Mouse (Mus musculus) liver, embryonic 15.5 days (tissue): ENCODE data around the gene Prpf38b. TPM values are rescaled to one million over a fixed set of nuclear protein-coding genes. Genes with fewer than 3 reads are reported as not detected.

ENCODE experiments used
- ATAC-seq: fragments of 200-750 bp; cut with Nextera tagmentation; 2 replicates; pipeline ENCODE4 v1.8.0; 2017; ENCODE audit warnings: moderate number of reproducible peaks, mild to moderate bottlenecking, moderate library complexity; ENCODE audit not compliant: insufficient read depth
- H3K27ac ChIP-seq: fragments of 300-500 bp; sonication (generic); replicated peaks from 2 replicates; pipeline ENCODE4 v1.5.1; 2015; ENCODE audit warnings: mild to moderate bottlenecking, inconsistent platforms
- H3K27me3 ChIP-seq: fragments of 300-500 bp; sonication (generic); 2 replicates; pipeline ENCODE4 v1.6.1; 2015; ENCODE audit warnings: mild to moderate bottlenecking, inconsistent platforms
- H3K36me3 ChIP-seq: fragments of 300-500 bp; sonication (generic); replicated peaks from 2 replicates; pipeline ENCODE4 v1.6.1; 2015; ENCODE audit warnings: moderate library complexity, mild to moderate bottlenecking, inconsistent platforms
- H3K4me1 ChIP-seq: fragments of 300-500 bp; sonication (generic); replicated peaks from 2 replicates; pipeline ENCODE4 v1.6.1; 2015; ENCODE audit warnings: inconsistent platforms
- H3K4me2 ChIP-seq: fragments of 300-500 bp; sonication (generic); 2 replicates; pipeline ENCODE4 v1.6.1; 2015; ENCODE audit warnings: moderate library complexity, mild to moderate bottlenecking, inconsistent platforms
- H3K4me3 ChIP-seq: fragments of 300-500 bp; sonication (generic); replicated peaks from 2 replicates; pipeline ENCODE4 v1.5.1; 2015; ENCODE audit warnings: mild to moderate bottlenecking, inconsistent platforms
- H3K9ac ChIP-seq: fragments of 300-500 bp; sonication (generic); 2 replicates; pipeline ENCODE4 v1.6.1; 2015; ENCODE audit warnings: moderate library complexity, mild to moderate bottlenecking, inconsistent platforms
- H3K9me3 ChIP-seq: fragments of 300-500 bp; sonication (generic); replicated peaks from 2 replicates; pipeline ENCODE4 v1.6.1; 2016; ENCODE audit warnings: inconsistent platforms
- WGBS: fragments of 180-500 bp; shearing (Covaris S2); methylation state at CpG from one replicate; pipeline ENCODE4 v1.1.7; 2015; ENCODE audit warnings: mixed read lengths; ENCODE audit not compliant: insufficient replicate concordance; 5-methylcytosine and 5-hydroxymethylcytosine counted together
- polyA plus RNA-seq: library from polyadenylated mRNA; unstranded; fragments of >200 nt; fragmentation: Nextera tagmentation; extraction: Ambion mirVana; gene quantifications from 2 replicates; pipeline ENCODE4 v1.2.1, GENCODE M21; 2015

Gene Prpf38b
- polyA plus RNA-seq, 1 experiment from 2014 or later, result 26.3 TPM

GRCm38 (mm10) chr3:108857714-108858113, 53.8 kb downstream of the Prpf38b start:
- Histone ChIP-seq H3K9me3 (no peaks in the 10 kb centered on the region), H3K9ac (no peak overlapping the region), H3K27ac (no peak overlapping the region), H3K27me3 (no peaks in the 10 kb centered on the region), H3K4me1 (0 out of 2 replicates have a peak, but pooled peaks cover 4% of the 10 kb centered on the region), H3K4me3 (no peak overlapping the region), H3K36me3 (no peaks in the 10 kb centered on the region), H3K4me2 (no peak overlapping the region)
- no peak for ATAC-seq
- WGBS, result 33% methylated on average over 1 of the region's 1 CpGs

- no peak for ATAC-seq
- 0 out of 2 replicates have a peak, but pooled peaks cover 4% of the 10 kb centered on the region for H3K4me1 ChIP-seq
- WGBS, result 37% methylated on average over 3 of the region's 3 CpGs
Observed at GRCm38 (mm10) chr3:108857124-108857470, 54.4 kb downstream of the Prpf38b start.

DNA sequence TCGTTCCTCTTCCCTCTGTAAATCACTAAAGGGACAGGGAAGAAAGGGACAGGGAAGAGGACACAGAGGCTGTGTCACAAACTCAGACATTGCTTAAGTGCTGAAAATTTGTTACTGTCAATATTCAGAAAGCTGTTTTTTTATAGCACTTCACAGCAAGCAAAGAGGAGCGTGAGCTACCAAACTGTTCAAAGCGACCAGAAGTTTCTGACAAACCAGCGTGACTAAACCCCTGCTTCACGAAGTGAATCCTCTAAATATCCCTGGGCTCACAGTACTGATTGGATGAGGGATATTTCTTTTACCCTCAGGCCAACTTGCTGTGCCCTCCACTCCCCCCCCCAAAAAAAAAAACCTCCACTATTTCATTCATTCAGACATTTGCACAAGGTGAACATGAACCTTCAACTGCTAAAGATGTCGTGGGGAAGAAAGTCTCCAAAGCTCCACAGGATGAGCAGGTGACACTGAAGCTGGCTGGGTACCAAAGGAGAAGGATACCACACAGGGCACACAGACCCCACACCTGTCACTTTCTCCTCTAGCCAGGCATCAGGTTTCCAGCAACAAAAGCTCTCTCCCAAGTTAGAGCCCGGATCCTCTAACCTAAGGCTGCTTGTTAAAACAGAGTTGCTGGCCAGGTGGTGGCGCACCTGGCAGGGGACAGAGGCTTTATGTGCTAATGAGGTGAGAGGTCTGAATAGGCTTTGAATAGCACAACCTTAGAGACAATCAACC, 55.0 kb downstream of the Prpf38b start:
- 63% methylated on average over 8 of the region's 8 CpGs for WGBS
- no peak for ATAC-seq
- H3K27ac ChIP-seq, result no peak overlapping the region

More at GRCm38 (mm10) chr3:108857124-108857470, 54.4 kb downstream of the Prpf38b start:
- H3K4me2 ChIP-seq, result no peak overlapping the region
- no peaks in the 10 kb centered on the region for H3K36me3 ChIP-seq
- no peak overlapping the region for H3K27ac ChIP-seq
- no peak overlapping the region for H3K4me3 ChIP-seq
- H3K9me3 ChIP-seq, result no peaks in the 10 kb centered on the region
- H3K9ac ChIP-seq, result no peak overlapping the region
- no peaks in the 10 kb centered on the region for H3K27me3 ChIP-seq

GRCm38 (mm10) chr3:108855864-108856263, 55.7 kb downstream of the Prpf38b start:
- Histone ChIP-seq H3K27ac (no peak overlapping the region), H3K27me3 (no peaks in the 10 kb centered on the region), H3K36me3 (no peaks in the 10 kb centered on the region), H3K9ac (no peak overlapping the region), H3K4me3 (no peak overlapping the region), H3K4me2 (no peak overlapping the region), H3K4me1 (0 out of 2 replicates have a peak, but pooled peaks cover 6% of the 10 kb centered on the region), H3K9me3 (no peaks in the 10 kb centered on the region)
- no peak for ATAC-seq
- 58% methylated on average over 10 of the region's 10 CpGs for WGBS

More for the DNA sequence above, 55.0 kb downstream of the Prpf38b start:
- Histone ChIP-seq H3K9me3 (no peaks in the 10 kb centered on the region), H3K36me3 (no peaks in the 10 kb centered on the region), H3K4me3 (no peak overlapping the region), H3K4me1 (0 out of 2 replicates have a peak, but pooled peaks cover 4% of the 10 kb centered on the region), H3K9ac (no peak overlapping the region), H3K4me2 (no peak overlapping the region), H3K27me3 (no peaks in the 10 kb centered on the region)

- H3K27ac ChIP-seq, result no peak overlapping the region
- no peak overlapping the region for H3K4me2 ChIP-seq
- no peaks in the 10 kb centered on the region for H3K36me3 ChIP-seq
- no peak for ATAC-seq
- WGBS, result 55% methylated on average over 12 of the region's 12 CpGs
- no peak overlapping the region for H3K4me3 ChIP-seq
- no peaks in the 10 kb centered on the region for H3K27me3 ChIP-seq
- H3K4me1 ChIP-seq, result 0 out of 2 replicates have a peak, but pooled peaks cover 11% of the 10 kb centered on the region
- no peaks in the 10 kb centered on the region for H3K9me3 ChIP-seq
- H3K9ac ChIP-seq, result no peak overlapping the region
Observed at GRCm38 (mm10) chr3:108855371-108855770, 56.2 kb downstream of the Prpf38b start.

DNA sequence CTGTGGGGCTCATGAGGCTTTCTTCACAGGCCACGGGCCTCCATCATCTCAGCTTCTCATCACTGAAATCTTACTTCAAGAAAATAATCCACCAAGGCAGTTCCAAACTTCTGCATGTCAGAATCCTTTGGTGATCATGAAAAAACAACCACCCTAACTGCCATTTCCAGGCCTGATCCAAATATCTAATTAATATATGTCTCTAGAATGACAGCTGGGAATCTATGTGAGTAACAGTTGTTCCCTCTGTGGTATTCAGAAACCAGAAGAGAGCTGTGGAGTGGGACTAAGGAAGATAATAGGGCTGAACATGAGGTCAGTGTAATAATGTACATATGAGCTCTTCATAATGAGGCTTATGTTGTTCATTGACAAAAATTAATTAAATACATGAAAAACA, 58.3 kb downstream of the Prpf38b start:
- H3K27ac ChIP-seq, result no peak overlapping the region
- no peaks in the 10 kb centered on the region for H3K27me3 ChIP-seq
- H3K4me3 ChIP-seq, result no peak overlapping the region
- H3K36me3 ChIP-seq, result no peaks in the 10 kb centered on the region
- 0 out of 2 replicates have a peak, but pooled peaks cover 11% of the 10 kb centered on the region for H3K4me1 ChIP-seq
- no peaks in the 10 kb centered on the region for H3K9me3 ChIP-seq
- no peak for ATAC-seq
- H3K4me2 ChIP-seq, result no peak overlapping the region
- 44% methylated on average over 1 of the region's 1 CpGs for WGBS
- no peak overlapping the region for H3K9ac ChIP-seq

Other genes with a start within 250 kb of the Prpf38b start
- 44.1 and 45.7 TPM in 2 replicates for gene Gpsm2, start 189.4 kb downstream of the Prpf38b start, polyA plus RNA-seq
- 0.52 and 0.54 TPM in 2 replicates for gene Aknad1, start 172.1 kb downstream of the Prpf38b start, polyA plus RNA-seq
- gene Stxbp3, start 71.2 kb downstream of the Prpf38b start, polyA plus RNA-seq, result 16.8 and 19.2 TPM in 2 replicates
- gene Fndc7, start 21.7 kb downstream of the Prpf38b start, polyA plus RNA-seq, result 0.03 and 0.16 TPM in 2 replicates
- gene Henmt1, start 28.1 kb upstream of the Prpf38b start, polyA plus RNA-seq, result not detected in 2 replicates
- not detected in 2 replicates for gene Gm9857, start 28.7 kb upstream of the Prpf38b start, polyA plus RNA-seq
- gene Fam102b, start 115.9 kb upstream of the Prpf38b start, polyA plus RNA-seq, result 2.0 and 2.2 TPM in 2 replicates
- gene Slc25a54, start 168.7 kb upstream of the Prpf38b start, polyA plus RNA-seq, result not detected in 2 replicates
- gene Slc25a24, start 211.4 kb upstream of the Prpf38b start, polyA plus RNA-seq, result 3.8 and 4.8 TPM in 2 replicates